Mouse (Mus musculus): Measurements from ENCODE around the gene Trim14.

The Trim14 gene

GRCm38 (mm10) chr4:46562037-46562436, 26.1 kb upstream of the Trim14 start:
- DNase-seq: no peak

GRCm38 (mm10) chr4:46560069-46560705, 24.2 kb upstream of the Trim14 start:
- DNase-seq: no peak

- no peak for DNase-seq
These were observed 23.0 kb upstream of the Trim14 start for GRCm38 (mm10) chr4:46558672-46559667.

- DNase-seq: no peak
These were observed 21.0 kb upstream of the Trim14 start for GRCm38 (mm10) chr4:46556933-46557332.

GRCm38 (mm10) chr4:46555762-46556161, 19.8 kb upstream of the Trim14 start:
- DNase-seq: no peak

GRCm38 (mm10) chr4:46554295-46555069, 18.5 kb upstream of the Trim14 start:
- no peak for DNase-seq

- DNase-seq: no peak
These were observed 17.9 kb upstream of the Trim14 start for GRCm38 (mm10) chr4:46553864-46554263.

GRCm38 (mm10) chr4:46550406-46550805, 14.5 kb upstream of the Trim14 start:
- no peak for DNase-seq

GRCm38 (mm10) chr4:46549979-46550378, 14.0 kb upstream of the Trim14 start:
- DNase-seq: no peak

- DNase-seq: no peak
These were observed 10.8 kb upstream of the Trim14 start for GRCm38 (mm10) chr4:46546709-46547108.

- DNase-seq: no peak
These were observed 9.6 kb upstream of the Trim14 start for GRCm38 (mm10) chr4:46545498-46545897.

GRCm38 (mm10) chr4:46544313-46544712, 8.4 kb upstream of the Trim14 start:
- no peak for DNase-seq

GRCm38 (mm10) chr4:46543366-46544050, 7.6 kb upstream of the Trim14 start:
- DNase-seq: no peak

- DNase-seq: no peak
These were observed 5.8 kb upstream of the Trim14 start for GRCm38 (mm10) chr4:46541707-46542106.

- DNase-seq: no peak
These were observed 3.2 kb upstream of the Trim14 start for GRCm38 (mm10) chr4:46539167-46539566.

- no peak for DNase-seq
These were observed 679 bp downstream of the Trim14 start for GRCm38 (mm10) chr4:46535094-46535830.

GRCm38 (mm10) chr4:46533934-46534720, 1.8 kb downstream of the Trim14 start:
- no peak for DNase-seq

- no peak for DNase-seq
These were observed 3.0 kb downstream of the Trim14 start for GRCm38 (mm10) chr4:46532926-46533325.

- no peak for DNase-seq
These were observed 3.4 kb downstream of the Trim14 start for GRCm38 (mm10) chr4:46532511-46532910.

GRCm38 (mm10) chr4:46529722-46530121, 6.2 kb downstream of the Trim14 start:
- no peak for DNase-seq

- DNase-seq: no peak
These were observed 8.4 kb downstream of the Trim14 start for GRCm38 (mm10) chr4:46527558-46527926.
